Mouse (Mus musculus): ENCODE measurements around the gene Klf9. TPM values are rescaled to one million over a fixed set of nuclear protein-coding genes. Genes with fewer than 3 reads are reported as not detected.
"Not testable (repeated sequence)": the region's sequence is repeated elsewhere in the genome, so short reads cannot be mapped to it uniquely, and the experiment has no call there.

The Klf9 gene
- polyA plus RNA-seq, 1 experiment from 2014 or later: 1.4 TPM

GRCm38 (mm10) chr19:23143541-23143940 lies 2.5 kb downstream of the Klf9 start:
- Histone ChIP-seq H3K36me3 (replicated peaks) (no peaks in the 10 kb centered on the region), H3K9ac (no peak overlapping the region), H3K4me3 (replicated peaks) (no peak overlapping the region), H3K4me2 (no peak overlapping the region), H3K27ac (no peak overlapping the region), H3K4me1 (peaks cover 15% of the 10 kb centered on the region), H3K9me3 (no peaks in the 10 kb centered on the region), H3K27me3 (peaks cover 38% of the 10 kb centered on the region)
- 77% methylated on average over 8 of the region's 8 CpGs for WGBS
- ATAC-seq (ENCODE audit: low FRiP score): no peak

DNA sequence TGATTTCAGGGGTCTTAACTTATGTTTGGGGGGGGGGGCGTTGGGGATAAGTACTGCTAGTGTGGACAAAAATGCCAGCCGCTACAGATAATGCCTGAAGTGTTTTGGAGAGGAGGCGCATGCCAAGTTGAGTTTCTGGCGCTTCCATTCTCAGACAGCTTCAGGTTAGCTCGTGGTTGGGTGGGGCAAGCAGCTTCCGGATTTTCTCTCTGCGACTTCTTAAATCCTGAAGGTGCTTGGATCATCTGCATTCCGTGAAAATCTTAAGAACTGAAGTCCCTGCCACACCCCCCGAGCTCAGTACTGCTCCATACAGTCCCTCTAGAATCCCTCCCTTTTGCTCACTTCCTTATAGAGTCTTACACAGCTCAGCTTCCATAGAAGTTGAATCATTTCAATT lies 3.0 kb downstream of the Klf9 start:
- Histone ChIP-seq H3K9me3 (no peaks in the 10 kb centered on the region), H3K4me3 (replicated peaks) (no peak overlapping the region), H3K27ac (no peak overlapping the region), H3K36me3 (replicated peaks) (no peaks in the 10 kb centered on the region), H3K4me2 (no peak overlapping the region), H3K9ac (no peak overlapping the region), H3K4me1 (peaks cover 15% of the 10 kb centered on the region), H3K27me3 (peaks cover 38% of the 10 kb centered on the region)
- no peak for ATAC-seq (ENCODE audit: low FRiP score)
- 60% methylated on average over 9 of the region's 9 CpGs for WGBS

DNA sequence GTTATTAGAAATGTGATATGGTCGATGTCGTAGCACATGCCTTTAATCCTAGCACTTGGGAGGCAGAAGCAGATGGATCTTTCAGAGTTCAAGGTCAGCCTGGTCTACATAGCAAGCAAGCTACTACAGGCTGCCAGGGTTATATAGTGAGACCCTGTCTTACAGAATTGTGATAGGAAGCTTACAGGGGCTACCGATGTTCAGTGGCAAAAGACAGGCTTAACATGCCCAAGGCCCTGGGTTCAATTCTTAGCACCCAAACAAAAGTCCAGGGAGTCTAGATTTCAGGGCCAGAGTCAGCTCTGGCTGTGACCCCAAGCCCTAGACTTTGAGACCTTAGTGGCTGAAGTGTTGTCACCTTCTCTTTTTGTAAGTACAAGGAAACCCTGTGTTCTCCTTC lies 4.1 kb downstream of the Klf9 start:
- H3K9ac ChIP-seq: no peak overlapping the region
- no peak overlapping the region for H3K4me2 ChIP-seq
- WGBS: 86% methylated on average over 3 of the region's 3 CpGs
- H3K27ac ChIP-seq: no peak overlapping the region
- no peaks in the 10 kb centered on the region for H3K36me3 ChIP-seq (replicated peaks)
- H3K9me3 ChIP-seq: no peaks in the 10 kb centered on the region
- H3K4me1 ChIP-seq: peaks cover 15% of the 10 kb centered on the region
- peaks cover 32% of the 10 kb centered on the region for H3K27me3 ChIP-seq
- no peak for ATAC-seq (ENCODE audit: low FRiP score)
- H3K4me3 ChIP-seq (replicated peaks): no peak overlapping the region

DNA sequence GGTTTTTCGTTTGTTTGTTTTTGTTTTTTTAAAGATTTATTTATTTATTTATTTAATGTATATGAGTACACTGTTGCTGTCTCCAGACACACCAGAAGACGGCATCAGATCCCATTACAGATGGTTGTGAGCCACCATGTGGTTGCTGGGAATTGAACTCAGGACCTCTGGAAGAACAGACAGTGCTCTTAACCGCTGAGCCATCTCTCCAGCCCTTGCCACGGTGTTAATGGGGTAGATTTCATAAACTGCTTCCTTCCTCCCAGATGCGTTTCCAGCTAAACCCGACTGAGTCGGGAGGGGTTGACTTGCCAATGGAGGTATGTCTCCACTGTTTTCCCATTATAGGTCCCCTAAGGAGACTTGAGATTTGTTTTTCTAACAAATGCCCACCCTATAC lies 4.5 kb downstream of the Klf9 start:
- H3K9me3 ChIP-seq; H3K4me2 ChIP-seq; ATAC-seq (ENCODE audit: low FRiP score); H3K9ac ChIP-seq; H3K4me3 ChIP-seq (replicated peaks); H3K27ac ChIP-seq; H3K36me3 ChIP-seq (replicated peaks): not testable (repeated sequence)
- 91% methylated on average over 7 of the region's 7 CpGs for WGBS
- H3K27me3 ChIP-seq: peaks cover 32% of the 10 kb centered on the region
- H3K4me1 ChIP-seq: peaks cover 15% of the 10 kb centered on the region

DNA sequence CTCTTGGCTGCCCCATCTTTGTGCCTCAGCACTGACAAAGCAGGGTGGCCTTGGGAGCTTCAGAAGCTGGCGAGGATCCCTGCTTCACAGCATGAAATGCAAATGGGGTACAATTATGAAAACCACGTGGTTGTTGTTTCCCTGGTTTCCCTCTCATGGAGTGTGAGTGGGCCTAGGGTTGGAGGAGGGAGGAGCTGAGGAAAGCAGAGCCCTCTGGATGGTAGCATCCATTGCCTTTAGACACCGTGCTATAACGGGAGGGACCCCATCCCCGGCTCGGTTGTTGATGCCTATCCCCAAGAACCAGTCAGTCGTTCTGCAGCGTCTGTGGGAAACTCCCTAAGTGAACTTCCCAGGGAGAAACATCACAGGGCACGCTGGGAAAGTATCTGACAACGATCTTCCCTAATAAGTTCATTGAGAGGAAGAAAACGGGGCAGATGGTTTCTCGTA lies 5.4 kb downstream of the Klf9 start:
- Histone ChIP-seq H3K4me1 (peaks cover 15% of the 10 kb centered on the region), H3K9ac (no peak overlapping the region), H3K9me3 (no peaks in the 10 kb centered on the region), H3K36me3 (replicated peaks) (no peaks in the 10 kb centered on the region), H3K27ac (no peak overlapping the region), H3K4me2 (no peak overlapping the region), H3K27me3 (peaks cover 30% of the 10 kb centered on the region), H3K4me3 (replicated peaks) (no peak overlapping the region)
- no peak for ATAC-seq (ENCODE audit: low FRiP score)
- 71% methylated on average over 12 of the region's 12 CpGs for WGBS

DNA sequence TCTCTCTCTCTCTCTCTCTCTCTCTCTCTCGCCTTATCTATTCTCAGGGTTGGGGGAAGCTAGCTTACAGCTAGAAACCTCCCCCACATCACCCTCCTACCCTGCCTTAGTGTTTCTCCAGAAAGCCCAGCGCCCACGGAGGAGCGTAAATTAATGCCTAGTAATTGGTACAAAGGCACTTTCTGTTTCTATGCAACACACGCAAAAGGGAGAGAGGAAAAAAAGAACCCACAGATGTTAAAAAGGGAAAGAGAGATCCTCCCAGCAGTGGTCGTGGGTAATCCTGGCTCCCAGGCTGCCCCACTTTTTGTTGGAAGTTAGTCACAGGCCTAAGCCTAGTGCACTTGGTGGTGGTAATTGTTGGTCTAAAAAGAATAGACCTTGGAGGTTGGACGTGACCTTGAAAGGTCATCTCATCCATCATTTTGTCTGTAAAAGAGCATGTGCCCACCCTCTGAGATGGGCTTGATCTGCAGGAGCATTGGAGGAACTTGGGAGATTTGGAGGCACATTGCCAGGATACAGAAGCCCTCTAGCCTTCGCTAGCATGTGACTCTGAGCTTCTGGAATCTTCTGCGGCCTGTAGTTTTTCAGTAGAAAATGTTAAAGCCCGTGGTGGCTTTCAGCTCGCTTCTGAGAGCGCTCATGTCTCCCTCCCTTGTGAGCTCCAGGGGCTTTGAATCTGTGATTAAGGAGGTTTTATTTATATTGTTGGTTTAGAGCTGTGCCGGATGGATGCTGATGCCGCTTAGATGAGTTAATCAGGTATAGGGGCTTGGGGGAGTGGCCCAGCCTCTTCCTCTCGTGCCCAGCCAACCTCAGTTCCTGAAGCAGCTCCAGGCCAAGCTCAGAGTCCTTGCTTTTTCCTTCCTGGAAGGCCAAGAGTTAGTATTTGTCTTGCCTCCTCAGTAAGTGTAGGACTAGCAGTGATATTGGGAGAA lies 6.3 kb downstream of the Klf9 start:
- Histone ChIP-seq H3K9me3 (no peaks in the 10 kb centered on the region), H3K27ac (no peak overlapping the region), H3K27me3 (peaks cover 21% of the 10 kb centered on the region), H3K4me3 (replicated peaks) (no peak overlapping the region), H3K4me2 (no peak overlapping the region), H3K9ac (no peak overlapping the region), H3K4me1 (peaks cover 6% of the 10 kb centered on the region), H3K36me3 (replicated peaks) (no peaks in the 10 kb centered on the region)
- WGBS: 69% methylated on average over 15 of the region's 15 CpGs
- ATAC-seq (ENCODE audit: low FRiP score): no peak

DNA sequence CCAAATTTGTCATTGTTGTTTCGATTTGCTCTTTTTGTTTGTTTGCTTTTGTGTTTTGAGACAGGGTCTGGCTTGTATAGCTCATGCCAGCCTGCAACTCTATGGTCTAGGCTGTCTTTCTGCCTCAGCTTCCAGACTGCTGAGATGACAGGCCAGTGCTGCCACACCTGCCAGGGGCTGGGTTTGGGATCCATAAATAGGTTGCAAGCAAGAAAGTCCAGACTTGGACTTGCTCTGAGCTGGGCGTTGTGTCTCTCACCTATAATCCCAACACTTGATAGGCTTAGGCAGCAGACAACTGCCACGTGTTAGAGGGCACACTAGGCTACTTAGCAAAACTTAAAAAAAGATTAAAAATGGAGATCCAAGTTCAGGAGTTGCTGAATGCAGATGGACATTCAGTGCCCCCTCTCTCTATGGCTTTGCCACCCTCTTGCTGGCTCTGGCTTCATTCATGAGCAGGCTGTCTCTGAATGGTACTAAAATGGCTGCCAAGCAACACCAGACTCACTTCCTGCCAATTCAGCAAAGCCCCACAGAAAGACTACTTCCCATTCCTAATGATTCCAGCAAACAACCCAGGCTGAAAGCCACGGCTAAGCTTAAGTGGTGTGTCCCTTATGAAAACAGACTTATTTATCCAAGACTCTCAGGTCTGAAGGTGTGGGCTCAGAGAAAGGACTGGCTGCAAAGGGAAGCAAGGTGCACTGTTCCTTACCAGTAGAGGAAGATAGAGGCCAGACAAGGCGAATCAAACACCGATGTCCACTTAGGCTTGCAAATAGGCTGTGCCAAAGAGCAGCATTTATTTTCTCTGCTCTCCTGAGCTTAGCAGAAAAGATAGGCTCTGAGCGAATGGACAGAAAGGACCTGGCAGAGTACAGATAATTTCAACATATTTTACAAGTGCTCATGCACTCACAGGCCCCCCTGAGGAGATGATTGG lies 8.7 kb downstream of the Klf9 start:
- 85% methylated on average over 7 of the region's 7 CpGs for WGBS
- no peak overlapping the region for H3K4me2 ChIP-seq
- H3K36me3 ChIP-seq (replicated peaks): no peaks in the 10 kb centered on the region
- H3K4me1 ChIP-seq: no peaks in the 10 kb centered on the region
- no peaks in the 10 kb centered on the region for H3K27me3 ChIP-seq
- ATAC-seq (ENCODE audit: low FRiP score): no peak
- no peak overlapping the region for H3K4me3 ChIP-seq (replicated peaks)
- no peak overlapping the region for H3K27ac ChIP-seq
- no peaks in the 10 kb centered on the region for H3K9me3 ChIP-seq
- H3K9ac ChIP-seq: no peak overlapping the region

DNA sequence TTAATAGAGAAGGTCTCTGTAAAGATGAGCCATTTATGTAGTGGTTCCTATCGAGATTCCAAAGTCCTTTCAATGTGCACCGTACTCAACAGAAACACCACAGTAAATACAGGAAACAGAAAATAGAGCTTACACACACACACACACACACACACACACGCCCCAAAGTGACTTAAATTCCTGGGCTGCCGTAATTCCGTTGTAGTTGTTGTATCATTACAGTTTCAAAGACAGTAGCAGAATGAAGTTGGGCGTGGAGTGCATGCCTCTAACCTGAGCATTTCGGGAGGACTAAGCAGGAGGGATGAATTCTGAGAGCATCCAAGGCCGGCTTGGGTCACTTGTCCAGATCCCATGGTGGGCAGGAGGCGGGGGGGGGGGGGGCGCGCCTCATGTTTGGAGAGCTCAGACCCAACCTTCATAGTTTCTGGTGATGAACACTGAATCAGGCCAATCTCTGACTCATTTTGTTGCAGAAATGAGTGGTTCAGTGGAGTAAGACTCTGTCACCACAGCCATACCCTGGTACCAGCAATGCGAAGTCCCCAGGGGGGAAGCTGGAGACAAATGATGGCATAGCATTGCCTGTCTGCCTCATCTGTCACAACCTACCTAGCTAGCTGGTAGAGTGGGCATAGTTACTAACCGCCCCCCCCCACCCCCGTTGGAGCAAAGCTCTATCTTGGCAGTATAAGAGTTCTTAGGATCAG lies 9.7 kb downstream of the Klf9 start:
- Histone ChIP-seq H3K4me2 (no peak overlapping the region), H3K27ac (no peak overlapping the region), H3K4me3 (replicated peaks) (no peak overlapping the region), H3K36me3 (replicated peaks) (no peaks in the 10 kb centered on the region), H3K9me3 (no peaks in the 10 kb centered on the region), H3K27me3 (no peaks in the 10 kb centered on the region), H3K4me1 (no peaks in the 10 kb centered on the region), H3K9ac (no peak overlapping the region)
- no peak for ATAC-seq (ENCODE audit: low FRiP score)
- WGBS: 85% methylated on average over 14 of the region's 14 CpGs

DNA sequence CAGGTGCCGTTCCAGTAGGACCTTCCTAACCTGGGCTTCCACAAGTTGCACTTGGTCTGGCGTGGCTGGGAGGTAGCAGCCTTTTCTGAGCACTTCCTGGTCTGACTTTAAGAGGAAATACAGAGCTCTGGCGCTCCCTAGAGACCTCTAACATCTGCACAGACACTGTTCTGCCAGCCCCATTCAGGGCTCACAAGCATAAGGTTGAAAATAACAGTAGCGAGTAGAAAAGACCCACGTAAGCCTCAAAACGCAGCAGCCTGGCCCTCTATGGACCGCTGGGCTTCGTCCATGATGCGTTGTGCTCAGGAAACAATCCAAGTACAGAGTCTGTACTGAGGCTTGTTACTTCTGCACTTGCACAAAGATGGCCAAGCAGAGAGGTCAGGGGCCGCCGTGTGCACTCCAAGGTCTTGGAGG lies 10.6 kb downstream of the Klf9 start:
- Histone ChIP-seq H3K4me1 (no peaks in the 10 kb centered on the region), H3K27ac (no peak overlapping the region), H3K9me3 (no peaks in the 10 kb centered on the region), H3K4me2 (no peak overlapping the region), H3K27me3 (no peaks in the 10 kb centered on the region), H3K4me3 (replicated peaks) (no peak overlapping the region), H3K36me3 (replicated peaks) (no peaks in the 10 kb centered on the region), H3K9ac (no peak overlapping the region)
- ATAC-seq (ENCODE audit: low FRiP score): no peak
- 38% methylated on average over 11 of the region's 11 CpGs for WGBS

DNA sequence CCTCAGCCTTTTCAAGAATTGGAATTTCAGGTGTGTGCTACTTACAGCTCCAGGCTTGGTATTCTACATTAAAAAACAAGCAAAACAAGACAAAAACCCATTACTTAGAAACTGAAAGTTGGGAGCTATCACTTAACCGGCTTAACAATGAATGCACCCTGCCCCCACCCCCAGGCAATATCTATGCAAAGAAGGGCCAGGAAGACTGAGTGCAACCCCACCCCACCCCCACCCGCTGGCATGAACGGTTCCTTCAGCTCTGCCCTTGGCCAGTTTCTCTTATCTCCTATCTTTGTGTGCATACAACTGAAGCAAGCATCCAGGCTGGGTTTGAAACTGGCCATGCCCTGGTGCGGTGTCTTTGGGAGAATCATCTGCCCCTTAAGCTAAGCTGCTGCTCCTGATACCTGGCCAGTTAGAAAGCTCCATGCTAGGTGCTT lies 11.2 kb downstream of the Klf9 start:
- no peak for ATAC-seq (ENCODE audit: low FRiP score)
- no peaks in the 10 kb centered on the region for H3K4me1 ChIP-seq
- H3K9ac ChIP-seq: no peak overlapping the region
- no peaks in the 10 kb centered on the region for H3K9me3 ChIP-seq
- no peak overlapping the region for H3K4me2 ChIP-seq
- no peak overlapping the region for H3K4me3 ChIP-seq (replicated peaks)
- no peaks in the 10 kb centered on the region for H3K27me3 ChIP-seq
- no peaks in the 10 kb centered on the region for H3K36me3 ChIP-seq (replicated peaks)
- 33% methylated on average over 4 of the region's 4 CpGs for WGBS
- no peak overlapping the region for H3K27ac ChIP-seq

DNA sequence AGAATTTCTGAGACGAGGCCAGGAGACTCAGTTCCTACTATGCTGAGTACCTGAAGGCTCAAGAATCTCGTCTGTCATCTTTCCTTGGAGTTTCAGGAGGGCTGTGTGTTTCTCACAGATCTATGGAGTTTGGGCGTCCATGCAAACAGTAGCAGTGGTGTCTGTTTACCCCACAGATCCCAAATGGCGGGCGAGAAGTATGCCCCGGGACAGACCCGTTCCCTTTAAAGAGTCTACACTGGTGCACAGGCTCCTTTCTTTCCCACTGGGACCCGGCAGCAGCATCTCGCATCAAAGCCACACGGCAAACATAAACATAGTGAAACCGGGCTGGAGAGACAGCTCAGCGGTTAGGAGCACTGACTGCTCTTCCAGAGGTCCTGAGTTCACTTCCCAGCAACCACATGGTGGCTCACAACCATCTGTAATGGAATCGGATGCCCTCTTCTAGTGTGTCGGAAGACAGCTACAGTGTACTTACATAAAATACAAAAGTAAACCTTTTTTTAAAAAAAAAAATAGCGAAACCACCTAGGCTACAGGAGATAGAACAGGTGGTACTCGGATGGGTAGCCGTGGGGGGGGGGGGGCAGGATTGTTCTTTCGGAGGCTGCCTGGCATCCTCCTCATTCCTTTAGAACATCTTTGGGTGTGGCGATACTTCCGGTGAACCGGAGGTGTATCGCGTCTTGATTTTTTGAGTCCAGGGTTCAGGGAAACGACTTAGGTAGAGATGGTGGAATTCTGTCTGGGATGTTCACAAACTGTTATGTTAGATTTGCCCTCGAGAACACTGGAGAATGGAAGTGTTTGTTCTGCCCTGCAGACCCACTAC lies 12.0 kb downstream of the Klf9 start:
- 73% methylated on average over 25 of the region's 25 CpGs for WGBS
- ATAC-seq (ENCODE audit: low FRiP score): no peak

More for the DNA sequence above, 12.0 kb downstream of the Klf9 start:
- H3K4me1 ChIP-seq: no peaks in the 10 kb centered on the region
- no peak overlapping the region for H3K4me2 ChIP-seq
- no peaks in the 10 kb centered on the region for H3K36me3 ChIP-seq (replicated peaks)
- H3K9me3 ChIP-seq: no peaks in the 10 kb centered on the region
- no peak overlapping the region for H3K27ac ChIP-seq
- H3K4me3 ChIP-seq (replicated peaks): no peak overlapping the region
- H3K9ac ChIP-seq: no peak overlapping the region
- H3K27me3 ChIP-seq: no peaks in the 10 kb centered on the region
